Mouse (Mus musculus) heart, embryonic 16.5 days (tissue): ENCODE data around the gene Rnd2. TPM values are rescaled to one million over a fixed set of nuclear protein-coding genes. Genes with fewer than 3 reads are reported as not detected.

ENCODE experiments used
- ATAC-seq: fragments of 200-750 bp; cut with Nextera tagmentation; replicated peaks from 2 replicates; pipeline ENCODE4 v1.8.0; 2017; ENCODE audit warnings: moderate number of reproducible peaks; ENCODE audit not compliant: insufficient read depth, low FRiP score; ENCODE audit errors: extremely low read depth
- H3K27ac ChIP-seq: fragments of 300-500 bp; sonication (generic); 2 replicates; pipeline ENCODE4 v1.5.1; 2014; ENCODE audit warnings: mild to moderate bottlenecking, low read length, control low read depth, moderate library complexity
- H3K27me3 ChIP-seq: fragments of 300-500 bp; sonication (generic); 2 replicates; pipeline ENCODE4 v1.6.1; 2014; ENCODE audit warnings: low read length, mixed read lengths; ENCODE audit not compliant: control insufficient read depth, insufficient read depth
- H3K36me3 ChIP-seq: fragments of 300-500 bp; sonication (generic); 2 replicates; pipeline ENCODE4 v1.6.1; 2014; ENCODE audit not compliant: control insufficient read depth, insufficient read depth
- H3K4me1 ChIP-seq: fragments of 300-500 bp; sonication (generic); 2 replicates; pipeline ENCODE4 v1.6.1; 2014; ENCODE audit warnings: low read length, mixed read lengths; ENCODE audit not compliant: control insufficient read depth, insufficient read depth
- H3K4me2 ChIP-seq: fragments of 300-500 bp; sonication (generic); 2 replicates; pipeline ENCODE4 v1.6.1; 2014; ENCODE audit warnings: low read depth, mild to moderate bottlenecking, control low read depth, low read length
- H3K4me3 ChIP-seq: fragments of 300-500 bp; sonication (generic); 2 replicates; pipeline ENCODE4 v1.5.1; 2014; ENCODE audit warnings: mild to moderate bottlenecking, control low read depth, low read length
- H3K9ac ChIP-seq: fragments of 300-500 bp; sonication (generic); 2 replicates; pipeline ENCODE4 v1.6.1; 2014; ENCODE audit warnings: low read length, control low read depth
- H3K9me3 ChIP-seq: fragments of 300-500 bp; sonication (generic); replicated peaks from 2 replicates; pipeline ENCODE4 v1.6.1; 2016; ENCODE audit warnings: low read length; ENCODE audit not compliant: control insufficient read depth
- WGBS: fragments of 180-500 bp; shearing (Covaris S2); extraction: QIAGEN DNeasy Blood & Tissue Kit; methylation state at CpG from one replicate; pipeline ENCODE4 v1.1.7; 2014; 5-methylcytosine and 5-hydroxymethylcytosine counted together
- polyA plus RNA-seq: library from polyadenylated mRNA; unstranded; fragments of >200 nt; fragmentation: Nextera tagmentation; extraction: Ambion mirVana; gene quantifications from 2 replicates; pipeline ENCODE4 v1.2.1, GENCODE M21; 2015

Gene Rnd2
- polyA plus RNA-seq, 1 experiment from 2014 or later = 7.9 TPM

GRCm38 (mm10) chr11:101451536-101451935, 13.3 kb upstream of the Rnd2 start:
- WGBS = 93% methylated on average over 10 of the region's 10 CpGs
- Histone ChIP-seq H3K9me3 (no peaks in the 10 kb centered on the region), H3K36me3 (peaks cover under 1% of the 10 kb centered on the region; the same call in 1 of the 2 replicates), H3K27me3 (no peaks in the 10 kb centered on the region), H3K4me2 (no peak overlapping the region), H3K4me1 (peaks cover 4% of the 10 kb centered on the region; the same call in 1 of the 2 replicates), H3K9ac (no peak overlapping the region), H3K27ac (no peak overlapping the region), H3K4me3 (no peak overlapping the region)
- ATAC-seq = no peak

DNA sequence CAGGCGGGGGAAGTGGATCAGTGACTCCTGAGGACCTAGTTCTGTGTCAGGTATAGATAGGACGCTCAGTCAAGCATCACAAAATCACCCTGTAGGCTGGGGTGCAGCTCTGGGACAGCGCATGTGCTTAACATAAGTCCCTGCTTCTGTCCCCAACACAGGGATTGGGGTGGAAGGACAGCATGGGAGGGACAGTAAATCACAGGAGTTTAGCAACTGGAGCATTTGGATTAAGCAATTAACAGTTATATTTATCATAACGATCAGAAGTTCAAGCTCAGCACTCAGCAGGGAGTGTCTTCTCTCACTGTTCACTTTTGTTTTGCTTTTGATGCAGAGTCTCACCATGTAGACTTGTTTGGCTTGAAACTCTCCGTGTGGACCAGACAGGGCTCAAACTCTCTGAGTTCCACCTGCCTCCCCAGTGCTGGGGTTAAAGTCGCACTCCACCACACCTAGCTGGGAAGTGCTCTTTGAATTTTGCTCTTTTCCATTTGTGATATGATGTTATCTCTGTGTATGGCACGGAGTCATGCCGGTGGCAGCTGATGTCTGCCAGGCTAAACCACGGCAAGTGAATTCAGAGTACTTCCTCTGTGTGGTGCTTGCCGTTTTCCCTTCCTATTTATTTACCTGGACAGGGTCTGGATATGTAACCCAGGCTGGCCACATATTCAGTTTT, 12.6 kb upstream of the Rnd2 start:
- Histone ChIP-seq H3K4me2 (no peak overlapping the region), H3K27me3 (no peaks in the 10 kb centered on the region), H3K9ac (no peak overlapping the region), H3K4me3 (no peak overlapping the region), H3K36me3 (peaks cover 7% of the 10 kb centered on the region; the same call in 1 of the 2 replicates), H3K27ac (no peak overlapping the region), H3K9me3 (no peaks in the 10 kb centered on the region), H3K4me1 (peaks cover 4% of the 10 kb centered on the region; the same call in 1 of the 2 replicates)
- no peak for ATAC-seq
- WGBS = 52% methylated on average over 10 of the region's 10 CpGs

DNA sequence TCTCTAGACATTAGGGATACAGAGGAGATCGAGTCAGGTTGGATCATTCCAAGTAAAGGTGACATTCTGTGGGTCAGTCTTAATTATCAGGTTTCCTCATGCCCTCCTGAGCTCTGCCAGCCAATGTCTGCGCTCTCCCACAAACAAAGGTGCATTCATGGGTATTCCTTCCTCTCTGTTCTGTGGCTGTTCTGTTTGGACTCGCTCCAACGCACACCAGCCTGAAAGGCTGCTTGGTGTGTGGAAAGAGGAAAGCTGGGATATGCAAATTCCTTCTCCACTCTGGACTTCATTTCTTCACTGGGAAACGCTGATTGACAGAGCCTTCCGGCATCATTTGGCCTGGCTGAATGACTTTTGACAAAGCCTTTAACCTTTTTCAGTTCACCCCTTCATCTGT, 10.1 kb upstream of the Rnd2 start:
- 71% methylated on average over 6 of the region's 6 CpGs for WGBS
- ATAC-seq = no peak

GRCm38 (mm10) chr11:101455627-101456026, 9.2 kb upstream of the Rnd2 start:
- no peaks in the 10 kb centered on the region for H3K27me3 ChIP-seq
- H3K9ac ChIP-seq = no peak overlapping the region
- no peaks in the 10 kb centered on the region for H3K9me3 ChIP-seq
- H3K27ac ChIP-seq = no peak overlapping the region
- no peak overlapping the region for H3K4me3 ChIP-seq
- no peak for ATAC-seq
- H3K4me2 ChIP-seq = no peak overlapping the region
- H3K36me3 ChIP-seq = peaks cover 16% of the 10 kb centered on the region
- H3K4me1 ChIP-seq = peaks cover 2% of the 10 kb centered on the region; the same call in 1 of the 2 replicates
- WGBS = 86% methylated on average over 7 of the region's 7 CpGs

More for the DNA sequence above, 10.1 kb upstream of the Rnd2 start:
- peaks cover 2% of the 10 kb centered on the region; the same call in 1 of the 2 replicates for H3K4me1 ChIP-seq
- H3K9me3 ChIP-seq = no peaks in the 10 kb centered on the region
- no peak overlapping the region for H3K9ac ChIP-seq
- H3K4me2 ChIP-seq = no peak overlapping the region
- no peak overlapping the region for H3K27ac ChIP-seq
- H3K36me3 ChIP-seq = peaks cover 11% of the 10 kb centered on the region; the same call in 1 of the 2 replicates
- no peaks in the 10 kb centered on the region for H3K27me3 ChIP-seq
- H3K4me3 ChIP-seq = no peak overlapping the region

DNA sequence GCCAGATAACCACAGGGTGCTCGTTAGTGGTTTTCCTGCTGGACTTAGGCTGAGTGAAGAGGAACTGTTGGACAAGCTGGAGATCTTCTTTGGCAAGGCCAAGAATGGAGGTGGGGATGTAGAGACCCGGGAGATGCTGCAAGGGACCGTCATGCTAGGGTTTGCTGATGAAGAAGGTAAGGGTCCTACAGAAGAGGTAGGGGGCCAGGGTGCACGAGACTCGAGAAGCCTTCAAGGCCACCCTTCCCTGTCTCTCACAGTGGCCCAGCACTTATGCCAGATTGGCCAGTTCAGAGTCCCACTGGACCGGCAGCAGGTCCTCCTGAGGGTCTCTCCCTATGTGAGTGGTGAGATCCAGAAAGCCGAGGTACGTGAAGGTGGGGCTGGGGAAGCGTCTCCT, 7.2 kb upstream of the Rnd2 start:
- Histone ChIP-seq H3K27me3 (no peaks in the 10 kb centered on the region), H3K4me1 (no peaks in the 10 kb centered on the region; the same call in 1 of the 2 replicates), H3K9ac (no peak overlapping the region), H3K36me3 (peaks cover 25% of the 10 kb centered on the region), H3K27ac (no peak overlapping the region), H3K4me2 (no peak overlapping the region), H3K4me3 (no peak overlapping the region), H3K9me3 (no peaks in the 10 kb centered on the region)
- WGBS = 93% methylated on average over 9 of the region's 9 CpGs
- no peak for ATAC-seq

DNA sequence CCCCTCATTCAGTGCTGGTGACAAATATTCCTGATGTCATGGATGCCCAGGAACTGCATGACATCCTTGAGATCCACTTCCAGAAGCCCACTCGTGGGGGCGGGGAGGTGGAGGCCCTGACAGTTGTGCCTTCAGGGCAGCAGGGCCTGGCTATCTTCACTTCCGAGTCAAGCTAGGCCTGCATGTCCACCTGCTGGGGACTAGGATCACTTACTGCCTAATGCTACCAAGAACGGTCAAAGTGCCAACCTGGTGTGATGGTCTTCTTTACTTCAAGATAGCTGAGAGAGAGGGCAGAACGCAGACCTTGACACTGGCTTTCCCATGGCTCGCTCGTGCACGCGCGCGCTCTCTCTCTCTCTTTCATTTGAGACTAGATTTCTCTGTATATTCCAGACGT, 6.6 kb upstream of the Rnd2 start:
- Histone ChIP-seq H3K9me3 (no peaks in the 10 kb centered on the region), H3K27me3 (no peaks in the 10 kb centered on the region), H3K4me1 (no peaks in the 10 kb centered on the region; the same call in 1 of the 2 replicates), H3K4me2 (no peak overlapping the region), H3K9ac (no peak overlapping the region), H3K27ac (no peak overlapping the region), H3K4me3 (no peak overlapping the region), H3K36me3 (peaks cover 26% of the 10 kb centered on the region)
- 83% methylated on average over 12 of the region's 12 CpGs for WGBS
- no peak for ATAC-seq

- Histone ChIP-seq H3K4me3 (no peak overlapping the region), H3K9ac (no peak overlapping the region), H3K4me1 (peaks cover 13% of the 10 kb centered on the region), H3K9me3 (no peaks in the 10 kb centered on the region), H3K27ac (no peak overlapping the region), H3K36me3 (peaks cover 26% of the 10 kb centered on the region), H3K4me2 (no peak overlapping the region), H3K27me3 (no peaks in the 10 kb centered on the region)
- no peak for ATAC-seq
- WGBS = 47% methylated on average over 6 of the region's 6 CpGs
These were observed 5.1 kb upstream of the Rnd2 start for GRCm38 (mm10) chr11:101459716-101460115.

DNA sequence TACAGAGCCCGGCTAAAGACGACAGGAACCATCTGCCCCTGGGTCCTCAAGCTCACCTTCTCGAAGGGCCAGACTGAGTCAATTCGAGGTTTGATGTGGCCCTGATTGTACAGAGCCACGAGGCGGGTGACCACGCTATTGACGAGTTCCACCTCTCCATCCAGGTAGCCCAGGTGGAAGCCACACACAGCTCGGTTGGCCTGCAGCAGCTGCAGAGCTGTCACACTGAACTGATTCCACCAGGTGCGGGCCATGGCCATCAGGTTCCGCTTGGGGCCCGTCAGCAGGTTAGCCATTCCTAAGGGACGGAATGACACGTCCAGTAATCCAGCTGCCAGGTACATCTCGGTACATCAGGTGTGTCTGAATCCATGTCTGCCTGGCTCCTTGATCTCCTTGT, 4.5 kb upstream of the Rnd2 start:
- Histone ChIP-seq H3K36me3 (peaks cover 26% of the 10 kb centered on the region), H3K27ac (no peak overlapping the region), H3K27me3 (no peaks in the 10 kb centered on the region), H3K9ac (no peak overlapping the region), H3K4me2 (no peak overlapping the region), H3K4me1 (peaks cover 15% of the 10 kb centered on the region), H3K9me3 (no peaks in the 10 kb centered on the region), H3K4me3 (no peak overlapping the region)
- no peak for ATAC-seq
- WGBS = 83% methylated on average over 15 of the region's 15 CpGs

- H3K4me1 ChIP-seq = peaks cover 22% of the 10 kb centered on the region
- no peaks in the 10 kb centered on the region for H3K27me3 ChIP-seq
- H3K9me3 ChIP-seq = no peaks in the 10 kb centered on the region
- no peak for ATAC-seq
- 86% methylated on average over 14 of the region's 14 CpGs for WGBS
- H3K4me3 ChIP-seq = no peak overlapping the region
- H3K27ac ChIP-seq = no peak overlapping the region
- H3K36me3 ChIP-seq = peaks cover 19% of the 10 kb centered on the region
- no peak overlapping the region for H3K4me2 ChIP-seq
- H3K9ac ChIP-seq = no peak overlapping the region
These were observed 2.7 kb upstream of the Rnd2 start for GRCm38 (mm10) chr11:101462141-101462540.
